Mouse (Mus musculus): Measurements from ENCODE around the gene Eomes.

Gene Eomes

GRCm38 (mm10) chr9:118487096-118487395 lies 9.0 kb downstream of the Eomes start:
- in situ Hi-C loops (cut with MboI, MseI): loop anchor here (10.0 kb wide), 1 partner anchor 402 kb away; no protein-coding TSS in a partner anchor

DNA sequence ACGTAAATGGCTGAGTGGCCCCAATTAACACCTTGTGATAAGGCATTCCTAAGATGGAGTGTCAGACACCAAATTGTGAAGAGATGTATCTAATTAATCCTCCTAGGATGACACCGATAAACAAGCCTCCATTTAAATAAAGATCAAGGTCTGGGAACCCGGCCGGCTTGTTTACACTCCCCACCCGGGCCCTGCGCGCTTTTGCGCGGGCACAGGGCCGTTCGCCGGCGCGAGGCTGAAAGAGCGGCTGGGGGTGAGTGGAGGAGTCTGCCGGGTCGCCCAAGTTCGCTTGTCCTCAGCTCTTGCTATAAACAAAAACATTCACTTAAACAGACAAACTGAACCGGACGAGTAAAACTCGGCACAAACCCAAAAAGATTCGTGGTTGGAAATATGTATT lies 9.6 kb downstream of the Eomes start:
- in situ Hi-C loops (cut with MboI, MseI): loop anchor here (10.0 kb wide), 1 partner anchor 403 kb away; no protein-coding TSS in a partner anchor

- in situ Hi-C loops (cut with MboI, MseI): loop anchor here (10.0 kb wide), 1 partner anchor 404 kb away; no protein-coding TSS in a partner anchor
Observed at GRCm38 (mm10) chr9:118488138-118488895, 10.3 kb downstream of the Eomes start.

DNA sequence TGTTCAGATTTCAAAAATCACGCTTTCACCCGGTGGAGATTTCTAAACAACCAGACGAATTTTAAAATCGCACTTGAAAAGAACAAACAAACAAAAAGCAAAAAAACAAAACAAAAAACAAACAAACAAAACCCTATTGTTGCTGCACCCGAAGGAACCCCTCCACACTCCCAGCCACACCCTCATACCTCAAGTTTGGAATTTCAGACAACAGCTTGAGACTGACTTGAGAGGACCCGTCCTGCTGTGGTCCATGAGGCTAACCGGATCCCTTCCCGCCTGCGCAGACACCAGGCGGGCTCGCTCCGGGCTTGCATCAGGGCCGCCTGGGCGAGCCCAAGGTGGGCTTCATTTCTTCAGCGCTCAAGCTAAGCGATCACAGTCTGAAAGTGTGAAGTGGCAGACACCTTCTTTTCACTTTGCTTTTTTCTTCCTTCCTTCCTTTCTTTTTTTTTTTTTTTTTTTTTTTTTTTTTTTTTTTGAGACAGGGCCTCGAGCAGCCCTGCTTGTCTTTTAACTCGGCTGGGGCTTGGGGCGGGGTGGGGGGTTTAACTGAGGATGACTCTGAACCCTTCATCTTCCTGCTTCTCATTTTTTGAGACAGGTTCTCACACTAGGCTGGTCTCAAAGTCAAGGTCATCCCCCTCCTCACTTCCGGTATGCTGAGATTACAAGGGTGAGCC lies 11.0 kb downstream of the Eomes start:
- in situ Hi-C loops (cut with MboI, MseI): loop anchor here (10.0 kb wide), 1 partner anchor 404 kb away; no protein-coding TSS in a partner anchor

DNA sequence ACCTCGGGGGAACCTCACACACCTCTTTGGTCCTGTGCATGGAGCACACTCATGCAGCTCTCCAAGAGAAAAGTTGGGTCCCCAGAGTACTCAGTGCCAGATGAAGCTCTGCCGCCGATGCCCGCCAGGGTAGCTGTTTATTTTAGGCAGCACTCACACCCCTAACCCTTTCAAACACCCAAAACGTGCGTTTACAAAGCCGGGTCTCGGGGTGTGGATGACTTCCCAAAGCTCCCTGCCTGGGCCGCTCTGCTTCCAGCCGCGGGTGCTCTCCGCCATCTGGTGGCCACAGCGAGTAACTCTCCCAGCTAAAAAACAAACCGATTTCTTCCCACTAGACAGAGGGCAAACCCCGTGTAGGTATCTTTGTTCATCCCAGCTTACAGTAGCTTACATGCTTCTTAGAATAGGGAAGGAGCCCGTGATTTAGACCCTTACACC lies 11.6 kb downstream of the Eomes start:
- in situ Hi-C loops (cut with MboI, MseI): loop anchor here (5.0 to 10.0 kb wide), 3 partner anchors 315 to 437 kb away; no protein-coding TSS in a partner anchor

GRCm38 (mm10) chr9:118491195-118491594 lies 13.2 kb downstream of the Eomes start:
- in situ Hi-C loops (cut with MboI, MseI): loop anchor here (5.0 to 10.0 kb wide), 2 partner anchors 316 to 439 kb away; no protein-coding TSS in a partner anchor

- in situ Hi-C loops (cut with MboI, MseI): loop anchor here (5.0 to 10.0 kb wide), 2 partner anchors 318 to 441 kb away; no protein-coding TSS in a partner anchor
Observed at GRCm38 (mm10) chr9:118492932-118493698, 15.1 kb downstream of the Eomes start.

- in situ Hi-C loops (cut with MboI, MseI): loop anchor here (5.0 to 10.0 kb wide), 2 partner anchors 319 to 442 kb away; no protein-coding TSS in a partner anchor
Observed at GRCm38 (mm10) chr9:118494106-118494505, 16.1 kb downstream of the Eomes start.

DNA sequence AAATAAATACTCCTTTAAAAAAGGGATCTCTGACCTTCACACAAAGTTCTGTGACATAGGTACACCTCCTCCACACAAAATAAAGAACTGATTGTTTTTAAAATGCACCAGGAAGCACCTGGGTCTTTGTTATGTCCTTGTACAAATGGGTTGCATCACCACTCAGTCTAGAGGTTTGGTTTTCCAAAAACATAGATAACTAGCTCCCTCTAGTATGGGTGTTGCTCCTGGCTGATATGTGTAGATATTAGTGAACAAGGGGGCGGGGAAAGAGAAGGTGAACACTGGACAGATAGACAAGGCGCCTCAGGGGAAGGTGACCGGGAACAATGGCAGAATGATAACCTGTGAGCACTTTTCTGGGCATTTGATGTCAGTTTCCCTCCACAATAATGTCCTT lies 17.9 kb downstream of the Eomes start:
- in situ Hi-C loops (cut with MboI, MseI): loop anchor here (10.0 kb wide), 1 partner anchor 321 kb away; no protein-coding TSS in a partner anchor

GRCm38 (mm10) chr9:118496952-118497351 lies 18.9 kb downstream of the Eomes start:
- in situ Hi-C loops (cut with MboI, MseI): loop anchor here (10.0 kb wide), 1 partner anchor 322 kb away; no protein-coding TSS in a partner anchor

- in situ Hi-C loops (cut with MboI, MseI): loop anchor here (10.0 kb wide), 1 partner anchor 323 kb away; no protein-coding TSS in a partner anchor
Observed at GRCm38 (mm10) chr9:118498061-118498460, 20.0 kb downstream of the Eomes start.

DNA sequence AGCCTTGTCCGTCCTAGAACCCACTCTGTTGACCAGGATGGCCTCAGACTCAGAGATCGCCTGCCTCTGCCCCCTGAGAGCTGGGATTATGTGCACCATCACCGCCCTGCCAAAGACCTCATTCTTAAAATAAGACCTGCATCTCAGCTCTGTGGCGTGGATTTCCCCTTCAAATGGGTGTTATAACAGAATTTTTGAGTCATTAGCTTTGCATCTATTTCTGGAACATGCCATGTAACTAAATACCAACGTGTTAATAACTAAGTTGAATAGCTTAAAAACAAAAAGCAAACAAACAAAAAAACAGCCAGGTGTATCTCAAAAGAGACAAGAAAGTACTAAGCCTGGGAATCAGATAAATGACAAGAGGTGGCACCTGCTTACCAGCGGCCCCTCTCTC lies 23.0 kb downstream of the Eomes start:
- in situ Hi-C loops (cut with MboI, MseI): no loop called here

GRCm38 (mm10) chr9:118504656-118505055 lies 26.6 kb downstream of the Eomes start:
- in situ Hi-C loops (cut with MboI, MseI): no loop called here

DNA sequence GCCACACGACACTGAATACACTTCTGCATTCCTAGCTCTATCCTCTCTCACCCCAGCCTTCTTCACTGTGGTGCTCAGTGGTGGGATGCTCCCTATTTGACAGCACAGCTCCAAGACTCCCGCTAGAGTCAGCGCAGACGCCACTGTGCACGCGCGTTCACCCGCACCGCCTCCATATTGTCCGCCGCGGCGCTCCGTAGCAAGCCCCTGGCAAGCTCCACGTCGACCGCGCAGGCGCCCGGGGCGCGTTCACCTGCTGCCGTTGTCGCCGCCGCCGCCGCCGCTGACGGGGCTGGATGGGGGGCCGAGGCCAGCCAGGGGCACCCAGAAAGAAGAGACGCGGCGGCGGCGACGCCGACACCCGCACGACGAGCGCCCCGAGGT lies 28.0 kb downstream of the Eomes start, which contains the start of gene Golga4:
TSS of gene Golga4 (plus strand) at position 248 of the 384 bp plus-strand sequence.
- in situ Hi-C loops (cut with MboI, MseI): no loop called here

- in situ Hi-C loops (cut with MboI, MseI): no loop called here
Observed at GRCm38 (mm10) chr9:118506404-118507231, 28.6 kb downstream of the Eomes start.

- in situ Hi-C loops (cut with MboI, MseI): no loop called here
Observed at GRCm38 (mm10) chr9:118507552-118507951, 29.5 kb downstream of the Eomes start.

GRCm38 (mm10) chr9:118508601-118509000 lies 30.6 kb downstream of the Eomes start:
- in situ Hi-C loops (cut with MboI, MseI): no loop called here

GRCm38 (mm10) chr9:118510941-118511690 lies 33.1 kb downstream of the Eomes start:
- in situ Hi-C loops (cut with MboI, MseI): no loop called here

DNA sequence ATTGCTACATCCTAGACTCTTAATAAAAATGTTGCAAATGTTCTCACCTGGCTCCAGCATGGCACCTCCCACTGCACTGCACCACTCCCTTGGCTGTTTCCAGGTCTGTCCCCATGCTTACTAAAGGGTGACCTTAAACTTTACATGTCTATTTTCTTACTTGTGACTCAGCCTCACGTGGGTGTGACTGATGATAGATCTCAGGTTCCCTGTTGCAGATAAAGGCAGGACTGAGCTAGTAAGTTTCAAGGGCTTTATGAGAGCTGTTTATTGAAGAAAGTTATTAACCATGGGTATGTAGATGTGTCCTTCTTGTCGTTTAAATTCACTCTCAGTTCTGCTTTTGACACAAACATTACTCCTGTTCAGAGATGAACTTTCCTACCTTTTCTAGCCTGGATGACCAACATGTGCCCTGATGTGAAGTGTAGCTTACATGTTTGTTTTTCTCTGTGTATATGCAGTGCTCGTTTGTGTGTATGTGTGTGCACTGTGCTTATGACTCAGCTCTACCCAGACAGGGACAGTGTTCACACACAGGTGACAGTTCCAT lies 34.7 kb downstream of the Eomes start:
- in situ Hi-C loops (cut with MboI, MseI): no loop called here

- in situ Hi-C loops (cut with MboI, MseI): no loop called here
Observed at GRCm38 (mm10) chr9:118515476-118515875, 37.5 kb downstream of the Eomes start.

Data from regulatory T cell (primary cell).